Mouse (Mus musculus) lung, postnatal 0 days (tissue): Measurements from ENCODE around the gene Dbt.

Source experiments
- CTCF ChIP-seq: IDR thresholded peaks from 2 replicates; pipeline ENCODE4 v1.5.1; 2016; ENCODE audit warnings: antibody characterized with exemption, mild to moderate bottlenecking
- EP300 ChIP-seq: IDR thresholded peaks from 2 replicates; pipeline ENCODE4 v1.6.1; 2016; ENCODE audit warnings: antibody characterized with exemption, mild to moderate bottlenecking, control low read depth

DNA sequence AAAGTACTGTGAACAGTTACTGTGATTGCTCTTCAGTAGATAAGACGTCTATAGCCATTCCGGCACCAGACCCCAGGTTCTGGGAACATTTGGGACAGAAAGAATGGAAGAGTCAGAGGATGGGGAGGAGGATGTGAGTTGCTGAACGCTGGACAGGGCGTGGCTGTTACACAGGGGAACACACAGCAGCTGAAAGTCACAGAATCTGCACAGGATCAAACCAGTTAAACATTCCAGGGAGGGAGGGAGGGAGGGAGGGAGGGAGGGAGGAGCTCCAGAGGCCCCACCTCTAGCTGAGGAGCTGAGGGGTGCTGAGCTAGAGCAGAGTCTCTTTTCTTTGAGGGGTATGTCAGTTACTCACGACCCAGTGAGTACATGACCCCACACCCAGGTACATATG lies 31.9 kb upstream of the Dbt start:
- no peak for TF ChIP-seq CTCF
- TF ChIP-seq EP300 = no peak
